Comparison of ENCODE assay signal across 19 mouse cellular contexts in the genomic region with DNA sequence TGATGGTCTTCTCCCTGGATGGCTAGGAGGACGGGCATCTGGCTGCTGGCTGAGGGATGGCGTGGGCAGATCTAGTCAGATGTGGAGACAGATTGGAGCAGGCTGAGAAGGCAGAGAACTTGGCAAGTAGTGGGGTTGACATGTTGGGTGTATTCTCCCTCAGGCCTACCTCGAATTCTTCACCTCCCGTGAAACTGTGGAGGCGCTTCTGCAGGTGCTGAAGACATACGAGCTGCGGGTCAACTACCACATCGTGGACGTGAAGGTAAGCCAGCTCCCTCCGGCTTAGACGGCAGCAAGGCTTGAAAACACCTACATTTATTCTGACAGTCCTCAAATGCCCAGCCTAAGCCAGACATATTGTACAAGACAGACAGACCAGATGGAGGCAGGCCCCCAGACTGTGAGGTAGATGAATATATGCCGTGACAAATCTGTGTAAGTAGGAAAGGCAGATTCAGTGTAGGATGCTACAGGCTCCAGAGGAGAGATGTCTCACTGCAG. TPM values are rescaled to one million over a fixed set of nuclear protein-coding genes. Genes with fewer than 3 reads are reported as not detected.
DNase-seq lines count a peak whose midpoint lies in the region; ATAC-seq and TF ChIP-seq lines count a peak whose summit lies in the region.
"Had no signal": no experiment of that assay in that cellular context is flagged by ENCODE, and none has a peak within 500 bp of the region (broad histone marks: within the 10 kb centered on the region; RNA-seq: fewer than 3 reads in every experiment).

No protein-coding gene starts in this region.

- no peak overlapping the region for H3K4me2 ChIP-seq in stomach, embryonic 16.5 days (ENCODE audit: low read depth, low read length)
- H3K4me2 ChIP-seq in stomach, postnatal 0 days (replicated peaks; ENCODE audit: low read depth) = no peak overlapping the region
- H3K4me2 ChIP-seq: embryonic facial prominence, embryonic 13.5 days; heart, embryonic 11.5 days; hindbrain, embryonic 14.5 days; limb, embryonic 15.5 days; lung, embryonic 15.5 days had no signal

- H3K9me3 ChIP-seq in stomach, embryonic 16.5 days (replicated peaks; ENCODE audit: control insufficient read depth, low read length) = no peaks in the 10 kb centered on the region
- no peaks in the 10 kb centered on the region for H3K9me3 ChIP-seq in stomach, postnatal 0 days (ENCODE audit: control insufficient read depth, low read length)
- H3K9me3 ChIP-seq: embryonic facial prominence, embryonic 13.5 days; limb, embryonic 15.5 days; lung, embryonic 15.5 days; midbrain, embryonic 10.5 days had no signal

- 93% methylated on average over 12 of the region's 12 CpGs for WGBS in stomach, embryonic 16.5 days
- WGBS in stomach, postnatal 0 days = 93% methylated on average over 12 of the region's 12 CpGs

- TF ChIP-seq EP300 in stomach, postnatal 0 days (optimal IDR thresholded peaks at IDR 0.05) = no peak

- no peak for ATAC-seq in stomach, embryonic 16.5 days (ENCODE audit: insufficient read depth, low FRiP score)
- no peak for ATAC-seq in stomach, postnatal 0 days (ENCODE audit: low FRiP score, low TSS enrichment)

- DNase-seq in cerebellum, postnatal 10 days = peak; percentile 72 to 76
- DNase-seq in cerebellum, postnatal 36 days = no peak
- DNase-seq in stomach, postnatal 0 days (ENCODE audit: low spot score) = no peak
- DNase-seq in left cerebral cortex, adult 8-10 months (ENCODE audit: low spot score in 2 of 2) = peak; percentile 50 to 89
- DNase-seq in telencephalon, adult 2 months (ENCODE audit: low read depth, low spot score) = peak; percentile 83
- DNase-seq in kidney, postnatal 4 days = no peak
- no peak for DNase-seq in cerebellum, adult 11 months
- DNase-seq: adrenal gland, postnatal 36 days; gastrocnemius, adult 2 months; kidney, adult 9 months had no signal

- peaks cover 21% of the 10 kb centered on the region for H3K36me3 ChIP-seq in stomach, embryonic 16.5 days (ENCODE audit: control insufficient read depth, insufficient read depth, low read length)
- H3K36me3 ChIP-seq in stomach, postnatal 0 days (ENCODE audit: control insufficient read depth, insufficient read depth, low read length) = peaks cover 46% of the 10 kb centered on the region

- H3K27me3 ChIP-seq in stomach, embryonic 16.5 days (ENCODE audit: control insufficient read depth, insufficient read depth, low read length) = no peaks in the 10 kb centered on the region
- no peaks in the 10 kb centered on the region for H3K27me3 ChIP-seq in stomach, postnatal 0 days (ENCODE audit: control insufficient read depth, insufficient read depth, low read length)
- H3K27me3 ChIP-seq: embryonic facial prominence, embryonic 13.5 days; limb, embryonic 15.5 days; lung, embryonic 15.5 days had no signal

- no peak for TF ChIP-seq CTCF in stomach, postnatal 0 days (IDR thresholded peaks at IDR 0.05; ENCODE audit: low read depth)

- H3K27ac ChIP-seq in stomach, embryonic 16.5 days (ENCODE audit: low read length) = no peak overlapping the region
- no peak overlapping the region for H3K27ac ChIP-seq in stomach, postnatal 0 days (replicated peaks)
- H3K27ac ChIP-seq: embryonic facial prominence, embryonic 13.5 days; gastrocnemius, adult 2 months; hindbrain, embryonic 14.5 days; limb, embryonic 15.5 days; lung, embryonic 15.5 days; midbrain, embryonic 10.5 days had no signal

- no peaks in the 10 kb centered on the region for H3K4me1 ChIP-seq in stomach, embryonic 16.5 days (ENCODE audit: control insufficient read depth, insufficient read depth, low read length)
- no peaks in the 10 kb centered on the region for H3K4me1 ChIP-seq in stomach, postnatal 0 days (replicated peaks; ENCODE audit: control insufficient read depth, insufficient read depth)
- H3K4me1 ChIP-seq: embryonic facial prominence, embryonic 13.5 days; limb, embryonic 15.5 days; lung, embryonic 15.5 days; midbrain, embryonic 10.5 days had no signal

- H3K9ac ChIP-seq in stomach, embryonic 16.5 days (ENCODE audit: low read length) = peak overlapping the region; percentile 26; the same call in 1 of the 2 replicates
- H3K9ac ChIP-seq in stomach, postnatal 0 days (ENCODE audit: low read length) = no peak overlapping the region
- H3K9ac ChIP-seq: embryonic facial prominence, embryonic 13.5 days; hindbrain, embryonic 14.5 days; limb, embryonic 15.5 days; lung, embryonic 15.5 days had no signal

- no peak overlapping the region for H3K4me3 ChIP-seq in stomach, embryonic 16.5 days (replicated peaks; ENCODE audit: low read length)
- H3K4me3 ChIP-seq in stomach, postnatal 0 days (ENCODE audit: low read depth, low read length) = no peak overlapping the region
- H3K4me3 ChIP-seq: embryonic facial prominence, embryonic 13.5 days; gastrocnemius, adult 2 months; limb, embryonic 15.5 days; lung, embryonic 15.5 days; midbrain, embryonic 10.5 days had no signal

RNA-seq across cellular contexts. Expression of a gene that starts 14.6 kb away (rescaled TPM):
- 26.0 and 26.7 TPM in 2 replicates for polyA plus RNA-seq in stomach, embryonic 16.5 days (2015; fragmentation: Nextera tagmentation; extraction: Ambion mirVana)
- 8.2 and 8.7 TPM in 2 replicates for polyA plus RNA-seq in stomach, postnatal 0 days (2015; fragmentation: Nextera tagmentation; extraction: Ambion mirVana)
- 10 to 100 TPM; 26.7 to 36.9 (median 31.1) TPM for total RNA-seq in left cerebral cortex, adult 8-10 months (2022)

RNA-seq across cellular contexts. Expression of a gene that starts 14.8 kb away (rescaled TPM):
- 5.7 and 6.1 TPM in 2 replicates for polyA plus RNA-seq in stomach, embryonic 16.5 days (2015; fragmentation: Nextera tagmentation; extraction: Ambion mirVana)
- 1.8 and 2.1 TPM in 2 replicates for polyA plus RNA-seq in stomach, postnatal 0 days (2015; fragmentation: Nextera tagmentation; extraction: Ambion mirVana)
- total RNA-seq in left cerebral cortex, adult 8-10 months (2022) = 10 to 100 TPM; 92.3 to 94.8 (median 93.8) TPM

RNA-seq across cellular contexts. Expression of a gene that starts 34.4 kb away (rescaled TPM):
- polyA plus RNA-seq in stomach, embryonic 16.5 days (2015; fragmentation: Nextera tagmentation; extraction: Ambion mirVana) = 16.5 and 16.9 TPM in 2 replicates
- 23.2 and 26.9 TPM in 2 replicates for polyA plus RNA-seq in stomach, postnatal 0 days (2015; fragmentation: Nextera tagmentation; extraction: Ambion mirVana)
- 10 to 100 TPM in 2 of 4 experiments, 1 to 10 TPM in 2; 9.1 to 13.5 (median 10.6) TPM for total RNA-seq in left cerebral cortex, adult 8-10 months (2022)

RNA-seq across cellular contexts. Expression of a gene that starts 52.9 kb away (rescaled TPM):
- 0.18 TPM in 1 of 2 replicates, not detected in the other for polyA plus RNA-seq in stomach, embryonic 16.5 days (2015; fragmentation: Nextera tagmentation; extraction: Ambion mirVana)
- 0.30 and 0.74 TPM in 2 replicates for polyA plus RNA-seq in stomach, postnatal 0 days (2015; fragmentation: Nextera tagmentation; extraction: Ambion mirVana)
- total RNA-seq in left cerebral cortex, adult 8-10 months (2022) = under 1 TPM in 2 of 4 experiments, not detected in 2; 0.59 to 0.74 TPM
- total RNA-seq: adrenal gland, postnatal 36 days; gastrocnemius, adult 2 months had no signal
- polyA plus RNA-seq: cerebellum, adult 2 months; limb, embryonic 15.5 days; testis, adult 2 months had no signal

Comparison
In these comparisons a context has a peak if more than half of its experiments do, and no peak if none do; other contexts are left out.
1. DNase-seq: peak in cerebellum, postnatal 10 days (2 of 2), left cerebral cortex, adult 8-10 months (2 of 2) and telencephalon, adult 2 months (single experiment); none in cerebellum, postnatal 36 days (0 of 2), stomach, postnatal 0 days (single experiment), kidney, postnatal 4 days (0 of 2) and cerebellum, adult 11 months (single experiment).